Mouse (Mus musculus) lung, adult 2 months (tissue): ENCODE results near the gene Wdr31.

Source experiments
- CTCF ChIP-seq: fragments of 200-500 bp; IDR thresholded peaks from 2 replicates; pipeline ENCODE4 v1.5.1; 2011; ENCODE audit warnings: mild to moderate bottlenecking, low read length, control low read depth; ENCODE audit not compliant: insufficient read depth
- POLR2A ChIP-seq: fragments of 200-500 bp; IDR thresholded peaks from 2 replicates; pipeline ENCODE4 v1.6.1; 2011; ENCODE audit warnings: low read depth, mild to moderate bottlenecking, control low read depth, low read length, borderline replicate concordance; ENCODE audit errors: extremely low read depth

DNA sequence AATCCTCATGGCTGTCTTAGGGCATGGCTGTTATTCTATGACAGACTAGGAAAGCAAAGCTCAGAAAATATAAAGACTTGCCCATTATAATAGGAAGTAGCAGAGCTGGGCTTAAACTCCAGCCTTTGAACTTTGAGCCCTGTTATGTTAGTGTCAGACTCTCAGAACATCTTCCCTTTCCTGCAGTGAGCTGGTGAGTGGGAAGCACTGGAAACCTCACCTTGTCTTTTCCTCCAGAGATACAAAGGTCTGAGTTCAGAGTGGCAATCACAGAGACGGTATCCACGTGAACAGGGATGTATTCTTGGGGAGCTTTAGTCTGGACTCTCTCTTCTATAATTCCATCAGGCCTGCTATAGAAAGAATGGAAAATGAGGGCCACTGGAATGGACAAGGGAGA, 7.6 kb downstream of the Wdr31 start:
- no peak for TF ChIP-seq CTCF
- TF ChIP-seq POLR2A = no peak
